Mouse (Mus musculus): ENCODE measurements around the gene Itgb5. TPM values are rescaled to one million over a fixed set of nuclear protein-coding genes. Genes with fewer than 3 reads are reported as not detected.

The Itgb5 gene
- polyA plus RNA-seq, 1 experiment from 2014 or later = 25.0 TPM

- Histone ChIP-seq H3K27ac (ENCODE audit: low read depth, low read length) (no peak overlapping the region), H3K4me1 (replicated peaks; ENCODE audit: control insufficient read depth, insufficient read depth, low read length) (peaks cover 9% of the 10 kb centered on the region), H3K4me2 (no peak overlapping the region), H3K4me3 (ENCODE audit: low read depth, low read length) (no peak overlapping the region), H3K9me3 (ENCODE audit: control insufficient read depth, low read length) (no peaks in the 10 kb centered on the region), H3K9ac (ENCODE audit: low read depth, low read length) (no peak overlapping the region), H3K27me3 (replicated peaks; ENCODE audit: control insufficient read depth, insufficient read depth, low read length) (peaks cover 46% of the 10 kb centered on the region), H3K36me3 (ENCODE audit: control insufficient read depth, insufficient read depth, low read length) (no peaks in the 10 kb centered on the region)
- ATAC-seq (replicated peaks; ENCODE audit: low FRiP score) (no peak), DNase-seq (ENCODE audit: low spot score) (no peak)
- 87% methylated on average over 7 of the region's 7 CpGs for WGBS
Measured at GRCm38 (mm10) chr16:33828496-33828895, 969 bp upstream of the Itgb5 start.

- Histone ChIP-seq H3K9me3 (ENCODE audit: control insufficient read depth, low read length) (no peaks in the 10 kb centered on the region), H3K27me3 (replicated peaks; ENCODE audit: control insufficient read depth, insufficient read depth, low read length) (peaks cover 51% of the 10 kb centered on the region), H3K4me1 (replicated peaks; ENCODE audit: control insufficient read depth, insufficient read depth, low read length) (peaks cover 18% of the 10 kb centered on the region), H3K4me3 (ENCODE audit: low read depth, low read length) (peak overlapping the region; percentile 73), H3K36me3 (ENCODE audit: control insufficient read depth, insufficient read depth, low read length) (no peaks in the 10 kb centered on the region), H3K27ac (ENCODE audit: low read depth, low read length) (peak overlapping the region; percentile 49; the same call in 1 of the 2 replicates), H3K9ac (ENCODE audit: low read depth, low read length) (peak overlapping the region; percentile 64), H3K4me2 (peak overlapping the region; percentile 80)
- ATAC-seq (replicated peaks; ENCODE audit: low FRiP score) (peak; percentile 39), DNase-seq (ENCODE audit: low spot score) (peak; percentile 57)
- under 1% methylated on average over 70 of the region's 76 CpGs for WGBS
Measured at GRCm38 (mm10) chr16:33829842-33830511, 512 bp downstream of the Itgb5 start.

GRCm38 (mm10) chr16:33830512-33831105 is 1.1 kb downstream of the Itgb5 start:
- Histone ChIP-seq H3K9ac (ENCODE audit: low read depth, low read length) (peak overlapping the region; percentile 64), H3K4me2 (peak overlapping the region; percentile 80), H3K36me3 (ENCODE audit: control insufficient read depth, insufficient read depth, low read length) (no peaks in the 10 kb centered on the region), H3K4me1 (replicated peaks; ENCODE audit: control insufficient read depth, insufficient read depth, low read length) (peaks cover 18% of the 10 kb centered on the region), H3K9me3 (ENCODE audit: control insufficient read depth, low read length) (no peaks in the 10 kb centered on the region), H3K4me3 (ENCODE audit: low read depth, low read length) (peak overlapping the region; percentile 73), H3K27me3 (replicated peaks; ENCODE audit: control insufficient read depth, insufficient read depth, low read length) (peaks cover 56% of the 10 kb centered on the region), H3K27ac (ENCODE audit: low read depth, low read length) (no peak overlapping the region)
- ATAC-seq (replicated peaks; ENCODE audit: low FRiP score) (no peak), DNase-seq (ENCODE audit: low spot score) (no peak)
- WGBS = 4% methylated on average over 18 of the region's 18 CpGs

- Histone ChIP-seq H3K9me3 (ENCODE audit: control insufficient read depth, low read length) (no peaks in the 10 kb centered on the region), H3K4me1 (replicated peaks; ENCODE audit: control insufficient read depth, insufficient read depth, low read length) (peaks cover 21% of the 10 kb centered on the region), H3K4me3 (ENCODE audit: low read depth, low read length) (no peak overlapping the region), H3K27ac (ENCODE audit: low read depth, low read length) (no peak overlapping the region), H3K9ac (ENCODE audit: low read depth, low read length) (no peak overlapping the region), H3K4me2 (peak overlapping the region; percentile 79; the same call in 1 of the 2 replicates), H3K27me3 (replicated peaks; ENCODE audit: control insufficient read depth, insufficient read depth, low read length) (peaks cover 56% of the 10 kb centered on the region), H3K36me3 (ENCODE audit: control insufficient read depth, insufficient read depth, low read length) (no peaks in the 10 kb centered on the region)
- DNase-seq (ENCODE audit: low spot score) (no peak), ATAC-seq (replicated peaks; ENCODE audit: low FRiP score) (no peak)
- 65% methylated on average over 6 of the region's 6 CpGs for WGBS
Measured at GRCm38 (mm10) chr16:33832057-33832456, 2.6 kb downstream of the Itgb5 start.

- H3K9ac ChIP-seq (ENCODE audit: low read depth, low read length) = 0 out of 2 replicates have a peak overlapping the region, but pooled peaks have one; percentile 37
- no peaks in the 10 kb centered on the region for H3K36me3 ChIP-seq (ENCODE audit: control insufficient read depth, insufficient read depth, low read length)
- peak; percentile 49 for DNase-seq (ENCODE audit: low spot score)
- H3K4me3 ChIP-seq (ENCODE audit: low read depth, low read length) = peak overlapping the region; percentile 38
- peak overlapping the region; percentile 79 for H3K4me2 ChIP-seq
- no peaks in the 10 kb centered on the region for H3K9me3 ChIP-seq (ENCODE audit: control insufficient read depth, low read length)
- peaks cover 21% of the 10 kb centered on the region for H3K4me1 ChIP-seq (replicated peaks; ENCODE audit: control insufficient read depth, insufficient read depth, low read length)
- H3K27ac ChIP-seq (ENCODE audit: low read depth, low read length) = peak overlapping the region; percentile 49; the same call in 1 of the 2 replicates
- ATAC-seq (replicated peaks; ENCODE audit: low FRiP score) = no peak
- peaks cover 52% of the 10 kb centered on the region for H3K27me3 ChIP-seq (replicated peaks; ENCODE audit: control insufficient read depth, insufficient read depth, low read length)
- WGBS = 5% methylated on average over 21 of the region's 21 CpGs
Measured at GRCm38 (mm10) chr16:33832728-33833428, 3.4 kb downstream of the Itgb5 start.

GRCm38 (mm10) chr16:33833429-33833753 is 3.9 kb downstream of the Itgb5 start:
- H3K9ac ChIP-seq (ENCODE audit: low read depth, low read length) = no peak overlapping the region; the same call in 1 of the 2 replicates
- peaks cover 48% of the 10 kb centered on the region for H3K27me3 ChIP-seq (replicated peaks; ENCODE audit: control insufficient read depth, insufficient read depth, low read length)
- DNase-seq (ENCODE audit: low spot score) (no peak), ATAC-seq (replicated peaks; ENCODE audit: low FRiP score) (no peak)
- peak overlapping the region; percentile 49; the same call in 1 of the 2 replicates for H3K27ac ChIP-seq (ENCODE audit: low read depth, low read length)
- peak overlapping the region; percentile 38 for H3K4me3 ChIP-seq (ENCODE audit: low read depth, low read length)
- H3K36me3 ChIP-seq (ENCODE audit: control insufficient read depth, insufficient read depth, low read length) = no peaks in the 10 kb centered on the region
- WGBS = 8% methylated on average over 5 of the region's 5 CpGs
- peaks cover 21% of the 10 kb centered on the region for H3K4me1 ChIP-seq (replicated peaks; ENCODE audit: control insufficient read depth, insufficient read depth, low read length)
- H3K4me2 ChIP-seq = peak overlapping the region; percentile 79
- no peaks in the 10 kb centered on the region for H3K9me3 ChIP-seq (ENCODE audit: control insufficient read depth, low read length)

GRCm38 (mm10) chr16:33833781-33834482 is 4.5 kb downstream of the Itgb5 start:
- Histone ChIP-seq H3K9me3 (ENCODE audit: control insufficient read depth, low read length) (no peaks in the 10 kb centered on the region), H3K36me3 (ENCODE audit: control insufficient read depth, insufficient read depth, low read length) (no peaks in the 10 kb centered on the region), H3K9ac (ENCODE audit: low read depth, low read length) (peak overlapping the region; percentile 40; the same call in 1 of the 2 replicates), H3K27ac (ENCODE audit: low read depth, low read length) (peak overlapping the region; percentile 49), H3K4me3 (ENCODE audit: low read depth, low read length) (peak overlapping the region; percentile 38), H3K4me1 (replicated peaks; ENCODE audit: control insufficient read depth, insufficient read depth, low read length) (peaks cover 21% of the 10 kb centered on the region), H3K4me2 (peak overlapping the region; percentile 79), H3K27me3 (replicated peaks; ENCODE audit: control insufficient read depth, insufficient read depth, low read length) (peaks cover 43% of the 10 kb centered on the region)
- WGBS = 2% methylated on average over 25 of the region's 25 CpGs
- peak; percentile 50 for ATAC-seq (replicated peaks; ENCODE audit: low FRiP score)
- peak; percentile 51 for DNase-seq (ENCODE audit: low spot score)

GRCm38 (mm10) chr16:33836676-33837075 is 7.2 kb downstream of the Itgb5 start:
- Histone ChIP-seq H3K4me3 (ENCODE audit: low read depth, low read length) (no peak overlapping the region), H3K9me3 (ENCODE audit: control insufficient read depth, low read length) (no peaks in the 10 kb centered on the region), H3K27me3 (replicated peaks; ENCODE audit: control insufficient read depth, insufficient read depth, low read length) (peaks cover 17% of the 10 kb centered on the region), H3K4me1 (replicated peaks; ENCODE audit: control insufficient read depth, insufficient read depth, low read length) (peaks cover 18% of the 10 kb centered on the region), H3K9ac (ENCODE audit: low read depth, low read length) (no peak overlapping the region), H3K4me2 (no peak overlapping the region), H3K27ac (ENCODE audit: low read depth, low read length) (no peak overlapping the region), H3K36me3 (ENCODE audit: control insufficient read depth, insufficient read depth, low read length) (no peaks in the 10 kb centered on the region)
- WGBS = 50% methylated on average over 3 of the region's 3 CpGs
- no peak for DNase-seq (ENCODE audit: low spot score)
- no peak for ATAC-seq (replicated peaks; ENCODE audit: low FRiP score)
